Mouse (Mus musculus) heart, adult 9 months (tissue): ENCODE measurements around the gene 2810006K23Rik.
A peak's percentile ranks its signal among the peaks of the same experiment; 100 is the strongest.
"Not testable (repeated sequence)": the region's sequence is repeated elsewhere in the genome, so short reads cannot be mapped to it uniquely, and the experiment has no call there.

ENCODE experiments used
- DNase-seq, 2 experiments: peaks; one replicate each; pipeline ENCODE4 v3.0.0; 2022; ENCODE audit warnings: low spot score in 2 of 2

2810006K23Rik gene

GRCm38 (mm10) chr5:124349196-124349595 lies 21.3 kb downstream of the 2810006K23Rik start:
- DNase-seq: no peak

GRCm38 (mm10) chr5:124350350-124350749 lies 22.5 kb downstream of the 2810006K23Rik start:
- no peak for DNase-seq

GRCm38 (mm10) chr5:124351111-124351560 lies 23.2 kb downstream of the 2810006K23Rik start:
- peak; percentile 47 to 71 for DNase-seq

- no peak for DNase-seq
These were observed 23.7 kb downstream of the 2810006K23Rik start for GRCm38 (mm10) chr5:124351604-124352003.

- DNase-seq: peak; percentile 78 to 85
These were observed 24.4 kb downstream of the 2810006K23Rik start for GRCm38 (mm10) chr5:124352141-124352920.

- peak; percentile 44 to 52 for DNase-seq
These were observed 25.3 kb downstream of the 2810006K23Rik start for GRCm38 (mm10) chr5:124353011-124353725.

- DNase-seq: peak in 1 of 2 experiments; percentile 20
These were observed 26.0 kb downstream of the 2810006K23Rik start for GRCm38 (mm10) chr5:124353726-124354547.

GRCm38 (mm10) chr5:124354574-124355424 lies 26.9 kb downstream of the 2810006K23Rik start:
- peak; percentile 45 to 46 for DNase-seq

GRCm38 (mm10) chr5:124355425-124355959 lies 27.6 kb downstream of the 2810006K23Rik start:
- no peak for DNase-seq

- no peak for DNase-seq
These were observed 28.8 kb downstream of the 2810006K23Rik start for GRCm38 (mm10) chr5:124356695-124357094.

- DNase-seq: no peak
These were observed 31.8 kb downstream of the 2810006K23Rik start for GRCm38 (mm10) chr5:124359641-124360040.

GRCm38 (mm10) chr5:124362982-124363381 lies 35.1 kb downstream of the 2810006K23Rik start, which contains the start of gene Cdk2ap1:
Gene Cdk2ap1 (minus strand): TSS chr5:124363082.
- not testable (repeated sequence) for DNase-seq

- no peak for DNase-seq
These were observed 36.5 kb downstream of the 2810006K23Rik start for GRCm38 (mm10) chr5:124364173-124364918.

- DNase-seq: no peak
These were observed 37.9 kb downstream of the 2810006K23Rik start for GRCm38 (mm10) chr5:124365754-124366153.

- DNase-seq: no peak
These were observed 38.8 kb downstream of the 2810006K23Rik start for GRCm38 (mm10) chr5:124366721-124367120.

GRCm38 (mm10) chr5:124374298-124374697 lies 46.4 kb downstream of the 2810006K23Rik start:
- no peak for DNase-seq

- no peak for DNase-seq
These were observed 48.5 kb downstream of the 2810006K23Rik start for GRCm38 (mm10) chr5:124376401-124376800.

- no peak for DNase-seq
These were observed 49.3 kb downstream of the 2810006K23Rik start for GRCm38 (mm10) chr5:124377149-124377548.

- DNase-seq: no peak
These were observed 52.2 kb downstream of the 2810006K23Rik start for GRCm38 (mm10) chr5:124380121-124380520.

GRCm38 (mm10) chr5:124387932-124388331 lies 60.0 kb downstream of the 2810006K23Rik start:
- no peak for DNase-seq
